Mouse (Mus musculus): ENCODE data around the gene Pink1. TPM values are rescaled to one million over a fixed set of nuclear protein-coding genes. Genes with fewer than 3 reads are reported as not detected.
A peak's percentile ranks its signal among the peaks of the same experiment; 100 is the strongest.
"Not testable (repeated sequence)": the region's sequence is repeated elsewhere in the genome, so short reads cannot be mapped to it uniquely, and the experiment has no call there.

Gene Pink1
- total and polyA plus RNA-seq, 2 experiments from 2014 or later = 159 to 330 TPM

DNA sequence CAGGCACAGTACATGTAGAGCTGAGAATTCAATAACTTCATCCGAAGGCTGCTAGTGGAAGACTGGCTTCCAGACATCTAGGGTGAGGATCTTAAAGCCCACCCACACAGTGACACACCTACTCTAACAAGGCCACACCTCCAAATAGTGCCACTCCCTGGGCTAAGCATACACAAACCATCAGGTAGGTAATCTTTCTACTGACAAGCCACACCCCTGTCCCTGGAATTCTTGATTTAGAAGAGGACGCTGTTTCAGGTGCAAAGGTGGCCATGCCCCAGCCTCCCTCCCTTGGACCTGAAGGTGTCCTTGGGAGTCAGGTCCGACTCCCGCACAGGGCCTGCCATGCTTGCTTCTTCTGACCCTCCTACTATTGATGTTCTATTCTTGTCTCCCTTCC, 7.0 kb upstream of the Pink1 start:
- no peaks in the 10 kb centered on the region for H3K9me3 ChIP-seq (replicated peaks; ENCODE audit: control insufficient read depth, low read length)
- H3K27ac ChIP-seq (ENCODE audit: low read depth) = no peak overlapping the region
- TF ChIP-seq CTCF (IDR thresholded peaks at IDR 0.05; ENCODE audit: low read depth) (no peak), EP300 (IDR thresholded peaks at IDR 0.05; ENCODE audit: low read depth) (no peak)
- H3K4me1 ChIP-seq (ENCODE audit: control insufficient read depth, insufficient read depth) = no peaks in the 10 kb centered on the region
- no peak overlapping the region for H3K4me3 ChIP-seq (ENCODE audit: low read depth, low read length)
- no peaks in the 10 kb centered on the region for H3K36me3 ChIP-seq (replicated peaks; ENCODE audit: control insufficient read depth, insufficient read depth, low read length)
- 0 out of 2 replicates have a peak, but pooled peaks cover 6% of the 10 kb centered on the region for H3K27me3 ChIP-seq (ENCODE audit: control insufficient read depth, insufficient read depth, low read length)
- 66% methylated on average over 4 of the region's 4 CpGs for WGBS
- DNase-seq (ENCODE audit: low spot score) (no peak), ATAC-seq (ENCODE audit: insufficient read depth, low read depth) (no peak)
- no peak overlapping the region for H3K9ac ChIP-seq (replicated peaks; ENCODE audit: low read depth, low read length)
- H3K4me2 ChIP-seq (ENCODE audit: low read depth, low read length) = no peak overlapping the region

DNA sequence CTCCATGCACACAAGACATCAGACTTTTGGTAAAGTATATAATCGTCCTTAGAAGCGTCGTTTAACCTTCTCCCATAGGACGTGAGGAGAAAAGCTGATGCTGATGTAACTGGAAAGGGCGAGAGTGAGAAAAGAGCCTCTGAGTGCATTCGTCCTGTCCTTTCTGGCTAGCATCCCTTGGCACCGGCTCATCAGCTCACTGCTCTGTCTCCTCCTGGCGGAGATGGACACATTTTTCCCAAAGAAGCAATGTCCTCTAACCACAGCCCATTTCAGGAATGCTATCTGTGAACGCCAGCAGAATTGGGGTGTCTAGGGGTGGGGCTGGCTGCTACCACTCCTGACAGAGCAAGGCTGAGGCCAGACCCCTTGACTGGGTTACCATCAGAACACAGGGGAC, 5.5 kb upstream of the Pink1 start:
- H3K4me2 ChIP-seq (ENCODE audit: low read depth, low read length) = no peak overlapping the region
- no peak overlapping the region for H3K4me3 ChIP-seq (ENCODE audit: low read depth, low read length)
- no peak for ATAC-seq (ENCODE audit: insufficient read depth, low read depth)
- H3K9ac ChIP-seq (replicated peaks; ENCODE audit: low read depth, low read length) = no peak overlapping the region
- 0 out of 2 replicates have a peak, but pooled peaks cover 6% of the 10 kb centered on the region for H3K27me3 ChIP-seq (ENCODE audit: control insufficient read depth, insufficient read depth, low read length)
- H3K27ac ChIP-seq (ENCODE audit: low read depth) = no peak overlapping the region
- no peaks in the 10 kb centered on the region for H3K36me3 ChIP-seq (replicated peaks; ENCODE audit: control insufficient read depth, insufficient read depth, low read length)
- no peak for TF ChIP-seq EP300 (IDR thresholded peaks at IDR 0.05; ENCODE audit: low read depth)
- no peak for TF ChIP-seq CTCF (IDR thresholded peaks at IDR 0.05; ENCODE audit: low read depth)
- no peaks in the 10 kb centered on the region for H3K9me3 ChIP-seq (replicated peaks; ENCODE audit: control insufficient read depth, low read length)
- 66% methylated on average over 9 of the region's 9 CpGs for WGBS
- no peak for DNase-seq (ENCODE audit: low spot score)
- H3K4me1 ChIP-seq (ENCODE audit: control insufficient read depth, insufficient read depth) = no peaks in the 10 kb centered on the region

DNA sequence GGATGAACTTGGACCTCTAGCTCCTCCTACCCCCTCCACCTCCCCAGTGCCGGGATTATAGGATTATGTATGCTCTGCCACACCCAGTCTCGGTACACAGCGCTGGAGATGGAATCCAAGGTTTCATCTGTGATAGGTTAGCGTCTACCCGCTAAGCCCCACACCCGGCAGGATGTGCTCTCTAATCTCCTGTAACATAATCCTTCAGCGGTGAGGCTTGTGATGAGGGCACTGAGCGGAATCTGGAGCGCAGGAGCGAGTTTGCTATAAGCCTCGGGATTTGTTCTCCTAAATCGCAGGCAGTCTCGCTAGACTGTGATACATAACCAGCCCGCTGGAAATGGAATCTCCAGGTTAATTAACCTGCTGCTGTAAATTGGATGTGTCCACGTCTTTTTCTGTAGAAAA, 4.2 kb upstream of the Pink1 start:
- Histone ChIP-seq H3K4me3 (ENCODE audit: low read depth, low read length) (no peak overlapping the region), H3K9ac (replicated peaks; ENCODE audit: low read depth, low read length) (no peak overlapping the region), H3K27me3 (ENCODE audit: control insufficient read depth, insufficient read depth, low read length) (0 out of 2 replicates have a peak, but pooled peaks cover 6% of the 10 kb centered on the region), H3K27ac (ENCODE audit: low read depth) (no peak overlapping the region), H3K9me3 (replicated peaks; ENCODE audit: control insufficient read depth, low read length) (no peaks in the 10 kb centered on the region), H3K4me1 (ENCODE audit: control insufficient read depth, insufficient read depth) (peaks cover 3% of the 10 kb centered on the region; the same call in 1 of the 2 replicates), H3K4me2 (ENCODE audit: low read depth, low read length) (no peak overlapping the region), H3K36me3 (replicated peaks; ENCODE audit: control insufficient read depth, insufficient read depth, low read length) (no peaks in the 10 kb centered on the region)
- DNase-seq (ENCODE audit: low spot score) (no peak), ATAC-seq (ENCODE audit: insufficient read depth, low read depth) (no peak)
- WGBS = 19% methylated on average over 15 of the region's 15 CpGs
- no peak for TF ChIP-seq CTCF (IDR thresholded peaks at IDR 0.05; ENCODE audit: low read depth)
- TF ChIP-seq EP300 (IDR thresholded peaks at IDR 0.05; ENCODE audit: low read depth) = no peak

DNA sequence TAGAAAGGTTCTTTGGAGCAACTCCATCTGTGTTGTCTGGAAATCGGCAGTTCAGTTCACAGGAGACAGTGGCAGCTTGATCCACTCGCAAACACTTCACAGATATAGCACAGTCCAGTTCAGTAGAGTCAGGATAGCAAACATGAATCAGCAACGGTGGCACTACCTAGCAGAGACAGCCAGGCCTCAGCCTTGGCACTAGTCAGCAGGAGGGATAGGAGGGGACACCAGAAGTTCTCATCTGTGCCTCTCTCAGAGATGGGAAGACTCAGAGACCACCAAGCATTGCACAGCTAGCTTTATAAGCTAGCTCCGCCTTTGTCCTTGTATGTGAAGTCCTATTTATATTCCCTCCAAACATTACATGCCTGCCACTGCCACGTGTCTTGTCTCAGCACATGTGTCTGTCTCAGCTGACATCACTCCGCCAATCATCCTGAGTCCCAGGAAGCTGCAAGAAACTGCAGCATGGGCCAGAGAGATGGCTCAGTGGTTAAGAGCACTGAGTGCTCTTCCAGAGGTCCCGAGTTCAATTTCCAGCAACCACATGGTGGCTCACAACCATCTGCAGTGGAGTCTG, 1.9 kb upstream of the Pink1 start:
- H3K36me3 ChIP-seq (replicated peaks; ENCODE audit: control insufficient read depth, insufficient read depth, low read length) = no peaks in the 10 kb centered on the region
- peak overlapping the region; percentile 78 for H3K27ac ChIP-seq (ENCODE audit: low read depth)
- H3K9ac ChIP-seq (replicated peaks; ENCODE audit: low read depth, low read length) = no peak overlapping the region
- peak overlapping the region; percentile 31 for H3K4me3 ChIP-seq (ENCODE audit: low read depth, low read length)
- no peaks in the 10 kb centered on the region for H3K9me3 ChIP-seq (replicated peaks; ENCODE audit: control insufficient read depth, low read length)
- WGBS = 57% methylated on average over 7 of the region's 7 CpGs
- DNase-seq (ENCODE audit: low spot score) = no peak
- H3K4me1 ChIP-seq (ENCODE audit: control insufficient read depth, insufficient read depth) = peaks cover 12% of the 10 kb centered on the region
- H3K4me2 ChIP-seq (ENCODE audit: low read depth, low read length) = peak overlapping the region; percentile 40
- ATAC-seq (ENCODE audit: insufficient read depth, low read depth) = no peak
- TF ChIP-seq EP300 (IDR thresholded peaks at IDR 0.05; ENCODE audit: low read depth) (no peak), CTCF (IDR thresholded peaks at IDR 0.05; ENCODE audit: low read depth) (no peak)
- 0 out of 2 replicates have a peak, but pooled peaks cover 6% of the 10 kb centered on the region for H3K27me3 ChIP-seq (ENCODE audit: control insufficient read depth, insufficient read depth, low read length)

DNA sequence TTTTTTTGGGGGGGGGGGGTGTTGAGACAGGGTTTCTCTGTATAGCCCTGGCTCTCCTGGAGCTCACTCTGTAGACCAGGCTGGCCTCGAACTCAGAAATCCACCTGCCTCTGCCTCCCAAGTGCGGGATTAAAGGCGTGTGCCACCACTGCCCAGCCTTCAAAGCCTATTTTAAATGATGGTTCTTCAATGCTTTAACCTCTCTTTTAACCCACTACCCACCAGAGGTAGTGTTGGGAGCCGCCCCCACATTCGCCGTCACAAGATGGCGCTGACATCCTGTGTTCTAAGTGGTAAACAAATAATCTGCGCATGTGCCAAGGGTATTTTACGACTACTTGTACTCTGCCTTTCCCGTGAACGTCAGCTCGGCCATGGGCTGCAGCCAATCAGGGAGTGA, 1.0 kb upstream of the Pink1 start:
- peak overlapping the region; percentile 100 for H3K27ac ChIP-seq (ENCODE audit: low read depth)
- not testable (repeated sequence) for H3K4me3 ChIP-seq (ENCODE audit: low read depth, low read length); ATAC-seq (ENCODE audit: insufficient read depth, low read depth); H3K36me3 ChIP-seq (replicated peaks; ENCODE audit: control insufficient read depth, insufficient read depth, low read length); H3K9ac ChIP-seq (replicated peaks; ENCODE audit: low read depth, low read length); H3K27me3 ChIP-seq (ENCODE audit: control insufficient read depth, insufficient read depth, low read length); DNase-seq (ENCODE audit: low spot score); H3K9me3 ChIP-seq (replicated peaks; ENCODE audit: control insufficient read depth, low read length); H3K4me2 ChIP-seq (ENCODE audit: low read depth, low read length)
- WGBS = 55% methylated on average over 7 of the region's 12 CpGs
- H3K4me1 ChIP-seq (ENCODE audit: control insufficient read depth, insufficient read depth) = peaks cover 12% of the 10 kb centered on the region

DNA sequence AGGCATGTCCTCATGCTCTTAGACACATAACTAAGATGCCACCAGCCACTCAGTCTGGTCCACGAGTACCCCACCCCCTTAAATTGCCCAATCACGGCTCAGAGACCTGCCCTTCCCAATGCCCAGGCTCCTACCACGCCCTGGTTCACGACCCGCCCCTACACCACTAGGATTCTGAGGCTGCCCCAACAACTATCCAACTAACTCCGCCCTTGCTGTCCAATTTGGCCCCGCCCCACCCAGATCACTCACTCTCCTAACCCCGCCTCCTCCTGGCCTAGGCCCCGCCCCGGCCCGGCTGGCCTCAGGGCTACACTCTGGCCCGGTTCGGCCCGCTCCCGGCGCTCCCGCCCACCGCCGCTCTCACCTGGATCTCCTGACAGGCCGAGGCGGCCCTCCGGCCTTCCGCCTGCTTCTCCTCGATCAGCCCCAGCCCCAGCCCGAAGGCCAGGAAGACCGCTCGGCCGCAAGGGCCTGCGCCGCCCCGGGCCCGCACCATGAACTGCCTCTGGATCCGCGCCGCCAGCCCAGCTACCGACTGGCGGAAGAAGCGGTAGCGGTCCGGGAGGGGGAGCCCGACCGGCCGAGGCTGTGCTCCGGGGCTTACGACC, 536 bp downstream of the Pink1 start:
- no peaks in the 10 kb centered on the region for H3K9me3 ChIP-seq (replicated peaks; ENCODE audit: control insufficient read depth, low read length)
- peak; percentile 98 for DNase-seq (ENCODE audit: low spot score)
- ATAC-seq (ENCODE audit: insufficient read depth, low read depth) = peak; percentile 94
- H3K9ac ChIP-seq (replicated peaks; ENCODE audit: low read depth, low read length) = peak overlapping the region; percentile 97
- H3K27me3 ChIP-seq (ENCODE audit: control insufficient read depth, insufficient read depth, low read length) = no peaks in the 10 kb centered on the region
- no peak for TF ChIP-seq CTCF (IDR thresholded peaks at IDR 0.05; ENCODE audit: low read depth)
- 0 out of 2 replicates have a peak, but pooled peaks have one; percentile 17 for TF ChIP-seq EP300 (IDR thresholded peaks at IDR 0.05; ENCODE audit: low read depth)
- peaks cover 20% of the 10 kb centered on the region for H3K4me1 ChIP-seq (ENCODE audit: control insufficient read depth, insufficient read depth)
- H3K36me3 ChIP-seq (replicated peaks; ENCODE audit: control insufficient read depth, insufficient read depth, low read length) = no peaks in the 10 kb centered on the region
- H3K27ac ChIP-seq (ENCODE audit: low read depth) = peak overlapping the region; percentile 100
- peak overlapping the region; percentile 70 for H3K4me2 ChIP-seq (ENCODE audit: low read depth, low read length)
- peak overlapping the region; percentile 85 for H3K4me3 ChIP-seq (ENCODE audit: low read depth, low read length)
- WGBS = under 1% methylated on average over 45 of the region's 45 CpGs

All from heart, postnatal 0 days (tissue).